Mouse (Mus musculus) neural tube, embryonic 12.5 days (tissue): Measurements from ENCODE around the gene Arhgap29. TPM values are rescaled to one million over a fixed set of nuclear protein-coding genes. Genes with fewer than 3 reads are reported as not detected.

Experiments
- ATAC-seq: fragments of 200-750 bp; cut with Nextera tagmentation; 2 replicates; pipeline ENCODE4 v1.8.0; 2017; ENCODE audit warnings: low read depth, mild to moderate bottlenecking, moderate TSS enrichment, moderate library complexity; ENCODE audit not compliant: low FRiP score
- H3K27ac ChIP-seq: fragments of 300-500 bp; sonication (generic); 2 replicates; pipeline ENCODE4 v1.5.1; 2016
- H3K27me3 ChIP-seq: fragments of 300-500 bp; sonication (generic); replicated peaks from 2 replicates; pipeline ENCODE4 v1.6.1; 2016; ENCODE audit warnings: mild to moderate bottlenecking
- H3K36me3 ChIP-seq: fragments of 300-500 bp; sonication (generic); 2 replicates; pipeline ENCODE4 v1.6.1; 2016; ENCODE audit warnings: mild to moderate bottlenecking
- H3K4me1 ChIP-seq: fragments of 300-500 bp; sonication (generic); 2 replicates; pipeline ENCODE4 v1.6.1; 2016
- H3K4me2 ChIP-seq: fragments of 300-500 bp; sonication (generic); replicated peaks from 2 replicates; pipeline ENCODE4 v1.6.1; 2016; ENCODE audit warnings: mild to moderate bottlenecking
- H3K4me3 ChIP-seq: fragments of 300-500 bp; sonication (generic); 2 replicates; pipeline ENCODE4 v1.5.1; 2016
- H3K9ac ChIP-seq: fragments of 300-500 bp; sonication (generic); 2 replicates; pipeline ENCODE4 v1.6.1; 2016; ENCODE audit warnings: mild to moderate bottlenecking
- H3K9me3 ChIP-seq: fragments of 300-500 bp; sonication (generic); 2 replicates; pipeline ENCODE4 v1.6.1; 2016; ENCODE audit warnings: mild to moderate bottlenecking
- WGBS: fragments of 180-500 bp; shearing (Covaris S2); methylation state at CpG from one replicate; pipeline ENCODE4 v1.1.7; 2016; 5-methylcytosine and 5-hydroxymethylcytosine counted together
- polyA plus RNA-seq: library from polyadenylated mRNA; unstranded; fragments of >200 nt; fragmentation: Nextera tagmentation; extraction: Ambion mirVana; gene quantifications from 2 replicates; pipeline ENCODE4 v1.2.1, GENCODE M21; 2016

Gene Arhgap29
- polyA plus RNA-seq, 1 experiment from 2014 or later: 40.5 TPM

DNA sequence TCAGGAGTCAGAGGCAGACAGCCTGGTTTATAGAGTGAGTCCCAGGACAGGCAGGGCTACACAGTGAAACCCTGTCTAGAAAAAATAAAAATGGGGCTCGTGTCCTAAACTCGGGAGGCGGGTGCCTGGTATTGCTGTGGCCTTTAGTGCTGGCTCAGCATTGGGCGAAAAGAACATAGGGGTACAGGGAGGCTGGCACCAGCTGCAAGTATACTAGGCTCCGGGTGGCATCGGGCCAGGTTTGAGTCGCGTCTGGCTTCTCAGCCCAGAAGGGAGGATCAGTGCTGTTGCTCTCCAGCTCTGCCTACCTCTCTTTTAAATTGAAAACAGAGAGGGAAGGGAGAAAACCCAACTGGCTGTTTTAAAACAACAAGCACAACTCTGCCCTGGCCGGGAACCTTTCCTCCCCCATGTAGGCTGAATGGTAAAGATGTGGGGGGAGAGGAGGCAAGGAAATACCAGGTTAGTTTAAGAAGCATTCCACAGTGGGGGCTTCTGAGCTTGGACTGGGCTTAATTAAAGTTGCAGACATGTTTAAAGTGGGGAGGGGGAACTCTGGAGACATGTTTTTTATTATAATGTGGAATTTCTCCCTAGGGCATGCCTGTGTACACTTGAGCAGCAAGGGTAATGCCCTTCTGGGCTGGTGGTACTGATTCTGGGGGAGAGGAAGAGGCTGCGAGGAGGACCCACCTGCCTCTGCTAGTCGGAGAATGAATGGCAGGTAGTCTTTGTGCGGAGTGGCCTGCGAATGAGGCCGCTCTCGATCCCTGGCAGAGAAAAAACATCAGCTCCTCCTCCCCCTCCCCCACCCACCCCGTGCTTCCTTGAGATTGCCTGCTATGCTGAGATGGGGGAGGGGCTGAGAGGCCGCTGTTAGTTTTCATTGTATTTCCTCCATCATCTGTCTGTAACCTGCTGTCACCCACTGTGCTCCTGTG is 95.8 kb downstream of the Arhgap29 start:
- no peaks in the 10 kb centered on the region for H3K9me3 ChIP-seq
- H3K4me3 ChIP-seq: no peak overlapping the region
- no peaks in the 10 kb centered on the region for H3K36me3 ChIP-seq
- no peak overlapping the region for H3K27ac ChIP-seq
- H3K27me3 ChIP-seq: peaks cover 41% of the 10 kb centered on the region
- 0 out of 2 replicates have a peak overlapping the region, but pooled peaks have one; percentile 14 for H3K9ac ChIP-seq
- H3K4me2 ChIP-seq: peak overlapping the region; percentile 36
- WGBS: 26% methylated on average over 17 of the region's 17 CpGs
- ATAC-seq: peak; percentile 30; the same call in 1 of the 2 replicates
- H3K4me1 ChIP-seq: peaks cover 36% of the 10 kb centered on the region

GRCm38 (mm10) chr3:122049158-122049557 is 96.8 kb downstream of the Arhgap29 start:
- 45% methylated on average over 6 of the region's 6 CpGs for WGBS
- Histone ChIP-seq H3K27ac (no peak overlapping the region), H3K36me3 (no peaks in the 10 kb centered on the region), H3K27me3 (peaks cover 35% of the 10 kb centered on the region), H3K4me3 (no peak overlapping the region), H3K4me1 (peaks cover 29% of the 10 kb centered on the region), H3K9ac (no peak overlapping the region), H3K4me2 (no peak overlapping the region), H3K9me3 (no peaks in the 10 kb centered on the region)
- ATAC-seq: no peak

GRCm38 (mm10) chr3:122058439-122059198 is 106.3 kb downstream of the Arhgap29 start:
- no peaks in the 10 kb centered on the region for H3K27me3 ChIP-seq
- ATAC-seq: no peak
- WGBS: 67% methylated on average over 9 of the region's 9 CpGs
- H3K4me3 ChIP-seq: no peak overlapping the region
- no peak overlapping the region for H3K27ac ChIP-seq
- H3K9ac ChIP-seq: no peak overlapping the region
- no peaks in the 10 kb centered on the region for H3K9me3 ChIP-seq
- no peak overlapping the region for H3K4me2 ChIP-seq
- H3K36me3 ChIP-seq: no peaks in the 10 kb centered on the region
- H3K4me1 ChIP-seq: no peaks in the 10 kb centered on the region

- Histone ChIP-seq H3K4me2 (no peak overlapping the region), H3K9me3 (no peaks in the 10 kb centered on the region), H3K36me3 (no peaks in the 10 kb centered on the region), H3K9ac (no peak overlapping the region), H3K27ac (no peak overlapping the region), H3K4me1 (no peaks in the 10 kb centered on the region), H3K4me3 (no peak overlapping the region), H3K27me3 (no peaks in the 10 kb centered on the region)
- no peak for ATAC-seq
- WGBS: 89% methylated on average over 10 of the region's 10 CpGs
Measured at GRCm38 (mm10) chr3:122062586-122062985, 110.2 kb downstream of the Arhgap29 start.

DNA sequence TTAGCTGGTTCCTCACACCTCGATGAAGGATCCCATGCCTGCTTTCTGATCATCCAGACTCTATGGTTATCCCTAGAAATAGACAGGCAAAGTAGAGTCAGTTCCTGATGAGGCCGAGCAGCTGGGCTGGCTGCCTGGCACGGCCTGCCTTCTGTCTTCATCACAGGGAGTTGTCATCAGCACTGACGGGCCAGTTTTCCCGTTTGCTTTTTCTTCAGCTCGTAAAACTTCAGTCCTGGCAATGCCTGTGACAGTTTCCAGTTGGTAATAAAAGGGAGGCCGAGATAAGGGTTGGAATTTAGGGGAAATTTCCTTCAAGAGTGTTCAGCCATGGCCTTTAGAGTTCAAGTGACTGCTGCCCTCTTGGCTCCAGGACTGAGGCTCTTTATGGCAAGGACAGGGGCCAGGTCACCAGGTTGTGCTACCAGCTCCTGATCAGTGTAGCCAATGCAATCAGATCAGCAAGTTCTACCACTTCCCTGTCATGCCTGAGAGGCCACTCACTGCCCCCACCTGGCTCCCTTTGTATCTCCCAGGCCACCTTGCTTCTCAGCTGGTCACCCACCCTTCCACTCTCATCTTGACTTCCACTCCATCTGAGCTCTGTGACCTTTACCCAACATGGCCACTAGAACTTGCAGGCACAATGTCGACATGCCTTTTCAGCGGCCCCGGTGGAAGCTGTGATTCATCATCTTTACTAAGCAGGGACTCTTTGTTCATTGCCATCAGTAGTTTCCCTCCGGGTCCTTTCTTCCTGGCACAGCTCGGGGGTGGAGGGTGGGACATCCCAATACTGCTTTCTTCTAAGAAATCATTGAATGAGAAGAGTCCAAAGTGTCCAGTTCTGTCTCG is 112.4 kb downstream of the Arhgap29 start:
- 76% methylated on average over 13 of the region's 13 CpGs for WGBS
- no peak overlapping the region for H3K4me2 ChIP-seq
- no peaks in the 10 kb centered on the region for H3K27me3 ChIP-seq
- H3K9me3 ChIP-seq: no peaks in the 10 kb centered on the region
- H3K36me3 ChIP-seq: no peaks in the 10 kb centered on the region
- no peaks in the 10 kb centered on the region for H3K4me1 ChIP-seq
- no peak for ATAC-seq
- no peak overlapping the region for H3K4me3 ChIP-seq
- no peak overlapping the region for H3K27ac ChIP-seq
- H3K9ac ChIP-seq: no peak overlapping the region

Other genes with a start within 250 kb of the Arhgap29 start
- 6.9 and 7.0 TPM in 2 replicates for gene F3, start 229.0 kb upstream of the Arhgap29 start, polyA plus RNA-seq
- 64.6 and 67.1 TPM in 2 replicates for gene Abcd3, start 137.2 kb upstream of the Arhgap29 start, polyA plus RNA-seq
- gene Abca4, start 91.9 kb downstream of the Arhgap29 start, polyA plus RNA-seq: 0.70 and 0.75 TPM in 2 replicates